Mouse (Mus musculus): Measurements from ENCODE around the gene Sun2. TPM values are rescaled to one million over a fixed set of nuclear protein-coding genes. Genes with fewer than 3 reads are reported as not detected.

Sun2 gene
- total RNA-seq, 2 experiments from 2014 or later: 18.5 to 23.3 TPM

DNA sequence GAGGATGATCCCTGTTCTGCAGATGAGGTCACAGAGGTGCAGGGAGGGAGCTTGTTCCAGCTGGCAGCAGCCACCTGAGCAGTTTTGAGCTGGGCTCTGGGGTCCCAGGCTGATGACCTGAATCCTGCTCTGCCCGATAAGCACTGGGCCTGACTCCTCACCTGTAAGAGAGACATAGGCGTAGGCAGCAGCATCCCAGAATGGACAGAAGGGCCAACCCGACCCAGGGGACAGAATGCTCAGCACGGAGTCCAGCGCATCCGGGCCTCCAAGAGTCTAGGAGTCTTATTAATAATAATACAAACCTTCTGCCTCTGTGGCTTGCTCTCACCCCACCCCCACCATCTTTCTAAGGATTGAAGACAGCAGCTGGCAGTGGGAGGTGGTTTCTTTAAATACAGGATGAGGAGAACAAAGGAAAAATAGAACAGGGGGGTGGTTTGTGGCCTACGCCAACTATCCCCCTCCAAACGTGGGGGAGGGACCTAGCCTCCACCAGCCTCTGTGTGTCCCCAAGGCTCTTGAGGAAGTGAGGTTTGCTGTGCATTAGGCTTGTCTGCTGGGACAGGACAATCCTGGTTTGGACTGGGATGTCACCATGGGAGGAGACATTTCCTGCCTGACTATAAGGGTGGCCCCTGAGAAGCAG, 13.8 kb upstream of the Sun2 start:
- DNase-seq (ENCODE audit: low spot score in 2 of 2): no peak

DNA sequence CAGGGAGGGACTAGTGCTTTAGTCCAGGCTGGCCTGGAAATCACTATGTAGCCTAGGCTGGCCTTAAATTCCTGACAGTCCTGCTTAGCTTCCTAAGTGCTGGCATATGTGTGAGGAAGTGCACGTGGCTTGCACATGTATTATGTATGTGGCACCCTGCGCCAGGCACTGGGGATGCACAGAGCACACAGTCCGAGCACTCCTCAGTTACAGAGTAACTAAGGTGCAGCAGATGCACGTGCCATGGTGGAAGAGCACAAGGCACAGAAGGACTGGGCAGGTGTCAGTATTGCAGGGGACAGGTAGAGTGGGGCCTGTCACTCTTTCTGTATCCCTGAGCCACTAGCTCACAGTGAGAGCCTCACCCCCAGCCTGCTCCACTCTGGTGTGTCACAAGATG, 12.8 kb upstream of the Sun2 start:
- no peak for DNase-seq (ENCODE audit: low spot score in 2 of 2)

DNA sequence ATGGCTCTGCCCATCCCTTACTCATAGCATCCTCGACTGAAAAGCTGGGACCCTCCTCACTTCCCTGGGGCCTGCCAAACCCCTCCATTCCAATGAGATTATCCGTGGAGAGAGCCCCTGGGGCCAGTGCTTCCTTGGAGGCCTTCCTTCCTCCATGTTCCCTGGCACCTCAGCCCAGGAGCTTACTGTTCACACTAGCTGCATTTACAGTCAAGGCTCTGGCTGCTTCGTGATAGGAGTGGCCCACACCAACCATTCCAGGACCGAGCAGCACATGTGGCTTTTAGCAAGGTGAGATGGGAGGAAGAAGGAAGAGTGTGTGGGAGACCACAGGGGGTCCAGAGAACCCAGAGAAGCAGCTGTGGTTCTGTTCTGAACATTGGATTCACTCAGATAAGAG, 11.5 kb upstream of the Sun2 start:
- no peak for DNase-seq (ENCODE audit: low spot score in 2 of 2)

DNA sequence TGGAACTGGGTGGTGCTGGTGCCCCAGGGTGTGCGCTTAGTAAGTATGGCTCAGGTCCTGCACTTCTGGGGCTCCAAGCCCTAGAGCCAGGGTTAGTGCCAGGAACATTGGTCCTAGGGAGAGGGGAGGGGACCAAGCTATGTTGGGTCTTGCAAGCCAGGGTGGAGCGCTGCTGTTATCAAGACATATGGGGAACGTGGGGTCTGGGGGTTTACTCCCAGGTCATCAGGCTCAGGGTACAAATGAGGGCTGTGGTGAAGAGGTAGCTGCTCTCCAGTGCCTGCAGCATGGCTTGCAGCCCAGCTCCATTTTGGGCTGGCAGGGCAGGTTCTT, 11.1 kb upstream of the Sun2 start:
- no peak for DNase-seq (ENCODE audit: low spot score in 2 of 2)

DNA sequence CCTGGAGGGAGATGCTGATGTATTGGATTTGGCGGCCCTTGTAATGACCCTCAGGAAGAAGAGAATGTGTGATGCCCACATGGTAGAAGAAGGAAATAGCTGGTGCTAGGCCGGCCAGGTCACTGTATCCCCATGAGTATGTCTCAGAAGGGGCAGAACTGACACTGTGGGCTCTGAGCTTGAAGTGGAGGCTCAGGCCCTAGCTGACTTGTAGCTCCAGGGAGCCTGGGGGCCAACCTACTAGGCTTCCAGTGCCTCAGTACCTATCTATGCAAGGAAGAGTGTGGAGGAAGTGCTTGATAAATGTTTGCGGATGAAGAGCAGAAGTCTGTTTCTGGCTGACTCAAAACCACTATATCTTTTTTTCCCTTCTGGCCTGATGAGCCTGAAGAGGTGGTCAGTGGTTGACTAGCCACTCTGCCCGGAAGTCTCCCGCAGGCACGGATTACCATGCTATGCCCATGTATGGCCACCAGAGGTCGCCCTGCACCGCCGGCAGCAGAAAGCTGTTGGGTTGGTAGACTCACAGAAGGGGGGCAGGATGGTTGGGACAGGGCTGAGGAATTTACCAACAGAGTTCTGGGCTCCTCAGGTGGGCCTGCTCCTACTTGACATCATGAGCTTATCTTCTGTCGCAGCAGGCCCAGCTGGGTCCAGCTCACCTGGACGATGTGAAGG, 10.5 kb upstream of the Sun2 start:
- peak; percentile 75 to 78 for DNase-seq (ENCODE audit: low spot score in 2 of 2)

DNA sequence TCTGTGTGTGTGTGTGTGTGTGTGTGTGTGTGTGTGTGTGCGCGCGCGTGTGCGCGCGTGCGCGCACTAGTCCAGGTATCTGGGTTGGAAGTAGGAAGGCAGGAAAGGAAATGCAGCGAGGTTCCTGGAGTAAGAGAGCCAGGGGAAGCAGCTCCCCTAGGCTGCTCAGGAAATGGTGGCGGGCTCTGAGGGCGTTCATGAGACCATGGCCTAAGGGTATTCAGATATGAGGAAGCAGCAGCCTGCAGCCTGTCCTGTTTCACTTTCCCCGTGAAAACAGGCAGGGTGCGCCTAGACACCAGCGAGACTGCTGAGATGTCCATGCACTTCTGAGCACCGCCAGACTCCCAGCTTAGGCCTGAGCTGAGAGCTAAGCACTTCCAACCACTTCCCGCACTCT, 9.4 kb upstream of the Sun2 start:
- no peak for DNase-seq (ENCODE audit: low spot score in 2 of 2)

DNA sequence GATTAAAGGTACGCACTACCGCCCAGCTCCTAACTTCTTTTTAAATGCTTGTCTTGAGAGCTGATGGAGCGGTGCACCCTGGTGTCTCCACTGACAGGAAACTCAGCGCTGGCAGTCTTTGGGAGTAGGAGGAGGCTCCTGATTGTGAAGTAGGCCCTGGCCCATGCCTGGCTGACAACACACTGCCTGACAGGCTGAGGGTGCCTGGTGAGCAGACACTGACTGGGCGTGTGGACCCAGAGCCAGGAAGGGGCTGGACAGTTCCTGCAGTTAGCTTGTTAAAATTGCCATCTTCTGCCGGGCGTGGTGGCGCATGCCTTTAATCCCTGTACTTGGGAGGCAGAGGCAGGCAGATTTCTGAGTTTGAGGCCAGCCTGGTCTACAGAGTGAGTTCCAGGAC, 7.9 kb upstream of the Sun2 start:
- DNase-seq (ENCODE audit: low spot score in 2 of 2): no peak

DNA sequence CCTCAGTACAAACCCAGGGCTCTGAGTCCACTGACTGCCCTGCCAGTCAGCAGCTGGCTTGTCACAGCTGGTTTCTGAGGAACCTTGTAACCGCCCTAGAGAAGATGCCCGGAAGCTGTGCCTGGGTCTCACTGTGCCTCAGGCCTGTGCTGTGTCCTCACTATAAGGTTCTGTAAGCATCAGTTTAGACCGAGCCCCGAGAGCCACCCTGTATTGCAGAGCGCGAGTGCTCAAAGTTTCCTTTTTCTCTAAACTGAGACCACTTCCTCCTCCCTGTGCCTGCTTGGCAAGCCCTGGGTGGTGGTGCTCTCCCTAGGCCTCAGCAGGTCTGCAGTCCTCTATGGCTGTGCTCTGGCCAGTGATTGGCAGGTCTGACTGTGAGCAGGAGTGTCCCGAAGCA, 6.8 kb upstream of the Sun2 start:
- DNase-seq (ENCODE audit: low spot score in 2 of 2): no peak

DNA sequence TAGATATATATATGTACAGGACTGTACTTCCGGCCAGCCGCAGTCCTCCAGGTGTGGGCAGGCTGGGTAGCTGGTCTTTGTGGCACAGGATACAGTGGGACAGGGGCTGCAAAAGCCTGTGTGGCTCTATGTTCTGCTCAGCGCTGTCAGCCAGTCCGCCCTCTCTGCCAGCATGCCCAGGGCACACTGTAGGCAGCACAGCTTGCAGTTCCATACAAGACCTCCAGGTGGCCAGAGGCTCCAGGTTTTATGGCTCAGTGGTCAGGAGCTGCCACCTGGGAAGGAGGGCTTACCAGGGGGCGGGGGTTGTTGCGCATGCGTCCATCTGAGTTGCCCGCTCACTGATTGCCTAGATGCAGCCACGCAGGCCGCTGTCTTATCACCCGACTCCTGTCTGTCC, 5.7 kb upstream of the Sun2 start:
- DNase-seq (ENCODE audit: low spot score in 2 of 2): no peak

DNA sequence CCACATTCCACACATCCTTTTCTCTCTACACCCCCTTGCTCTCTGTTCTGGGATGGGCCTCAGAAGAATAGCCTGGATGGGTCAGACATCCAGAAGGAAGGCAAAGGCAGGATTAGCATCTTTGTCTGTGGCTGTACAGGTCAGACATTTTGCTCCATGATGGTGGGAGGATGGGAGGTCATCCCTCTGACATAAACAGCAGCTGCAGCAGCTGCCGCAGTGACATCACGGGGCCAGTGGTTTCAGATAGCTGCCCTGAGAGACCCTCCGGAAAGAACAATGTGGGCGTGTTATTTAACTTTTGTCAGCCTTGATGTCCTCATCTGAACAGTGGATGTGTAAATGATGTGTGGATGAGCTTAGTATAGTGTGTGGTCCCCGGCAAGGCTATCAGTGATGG, 3.5 kb upstream of the Sun2 start:
- DNase-seq (ENCODE audit: low spot score in 2 of 2): no peak

DNA sequence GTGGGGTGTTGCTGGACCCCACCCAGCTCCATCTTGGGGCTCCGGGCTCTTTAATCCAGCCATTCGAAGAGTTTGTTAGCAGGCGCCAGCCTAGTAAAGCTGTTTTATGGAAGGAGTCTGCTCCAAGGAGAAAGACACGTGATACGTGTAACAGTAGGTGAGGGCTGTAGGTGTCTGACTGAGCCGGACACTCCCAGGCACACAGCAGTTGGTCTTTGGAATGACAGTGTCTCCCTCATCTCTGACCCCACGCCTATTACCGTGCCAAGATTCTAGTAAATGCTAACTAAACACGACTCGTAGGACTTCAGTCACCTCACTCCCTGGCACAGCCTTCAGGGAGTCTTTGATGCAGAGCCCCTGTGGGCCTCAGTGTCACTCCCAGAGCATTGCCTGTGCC, 3.0 kb upstream of the Sun2 start:
- DNase-seq (ENCODE audit: low spot score in 2 of 2): no peak

DNA sequence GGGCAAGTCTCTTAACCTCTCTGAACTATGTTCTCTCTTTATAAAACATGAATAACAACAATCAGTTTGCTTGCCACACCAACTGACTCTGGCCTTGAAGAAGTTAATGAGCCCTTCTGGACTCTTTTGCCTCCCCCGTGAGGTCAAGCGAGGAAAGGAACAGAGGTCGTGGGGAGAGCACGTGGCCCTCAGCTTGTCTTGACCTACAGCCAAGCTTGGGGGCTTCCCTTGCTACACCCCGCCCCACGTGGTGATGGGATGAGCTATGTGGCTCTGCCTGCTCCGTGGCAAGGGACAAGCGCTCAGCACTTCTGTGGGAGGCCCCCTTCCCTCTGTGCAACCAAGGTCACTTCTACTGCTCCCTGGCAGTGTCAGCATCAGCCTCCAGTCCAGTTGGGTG, 2.4 kb upstream of the Sun2 start:
- DNase-seq (ENCODE audit: low spot score in 2 of 2): no peak

DNA sequence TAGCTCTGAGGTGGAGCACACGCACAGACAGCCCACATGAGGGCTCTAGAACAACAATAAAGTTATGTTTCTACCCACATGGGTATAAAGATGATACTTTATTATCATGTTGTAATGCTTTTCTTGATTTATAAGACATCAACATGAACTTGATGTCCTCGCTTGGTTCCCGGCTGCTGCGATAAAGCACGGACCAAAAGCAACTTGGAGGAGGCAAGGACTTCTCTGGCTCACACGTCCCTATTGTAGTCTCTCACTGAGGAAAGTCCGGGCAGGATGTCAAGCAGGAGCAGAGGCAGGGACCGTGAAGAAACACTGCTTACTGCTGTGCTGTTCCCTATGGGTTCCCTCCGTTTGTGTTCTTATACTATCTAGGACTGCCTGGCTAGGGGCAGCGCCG, 1.7 kb upstream of the Sun2 start:
- no peak for DNase-seq (ENCODE audit: low spot score in 2 of 2)

DNA sequence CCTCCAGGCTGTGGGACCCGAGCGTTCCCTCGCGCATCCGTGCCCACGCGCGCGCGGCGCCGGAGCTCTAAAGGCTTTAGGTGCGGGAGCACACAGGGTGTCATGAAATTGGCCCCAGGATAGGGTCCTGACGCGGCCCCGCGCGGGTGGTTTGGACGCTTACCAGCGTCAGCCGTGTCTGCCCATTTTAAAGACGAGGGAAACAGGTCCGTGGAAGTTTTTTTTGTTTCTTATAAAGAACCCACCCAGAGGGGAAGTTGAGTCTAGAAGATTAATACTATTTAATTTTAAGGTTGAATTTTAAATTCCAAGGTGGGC, 329 bp upstream of the Sun2 start:
- no peak for DNase-seq (ENCODE audit: low spot score in 2 of 2)

DNA sequence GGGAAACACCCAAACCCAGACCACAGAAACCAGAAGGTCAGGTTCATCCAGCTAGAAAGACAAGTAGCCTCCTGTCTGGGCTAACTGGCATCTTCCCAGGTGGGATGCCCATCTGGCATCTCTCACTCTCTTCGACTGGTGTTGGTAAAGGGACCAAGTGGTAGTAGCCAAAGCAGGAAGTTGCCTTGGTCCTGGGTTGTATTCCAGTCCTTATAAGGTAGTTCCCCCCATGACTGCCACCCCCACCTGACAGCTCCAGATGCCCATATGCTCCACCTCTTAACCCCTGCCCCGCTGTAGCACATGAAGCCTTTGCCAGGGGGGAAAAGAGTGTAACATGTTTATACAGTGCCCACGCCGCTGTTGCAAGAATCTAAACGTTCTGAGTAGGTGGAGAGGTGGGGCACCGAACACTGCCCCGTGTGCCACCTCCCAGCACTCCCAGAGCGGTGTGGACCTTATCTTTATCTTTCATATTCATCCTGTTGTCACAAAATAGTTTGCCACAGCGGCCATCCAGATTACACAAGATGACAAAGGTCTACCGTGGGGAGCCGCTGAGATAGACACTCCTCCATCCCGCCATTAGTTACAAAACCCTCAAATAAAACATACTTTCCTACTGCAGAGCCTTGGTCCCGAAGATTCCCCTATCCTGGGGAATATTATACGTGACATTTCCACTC, 1.0 kb downstream of the Sun2 start:
- no peak for DNase-seq (ENCODE audit: low spot score in 2 of 2)

DNA sequence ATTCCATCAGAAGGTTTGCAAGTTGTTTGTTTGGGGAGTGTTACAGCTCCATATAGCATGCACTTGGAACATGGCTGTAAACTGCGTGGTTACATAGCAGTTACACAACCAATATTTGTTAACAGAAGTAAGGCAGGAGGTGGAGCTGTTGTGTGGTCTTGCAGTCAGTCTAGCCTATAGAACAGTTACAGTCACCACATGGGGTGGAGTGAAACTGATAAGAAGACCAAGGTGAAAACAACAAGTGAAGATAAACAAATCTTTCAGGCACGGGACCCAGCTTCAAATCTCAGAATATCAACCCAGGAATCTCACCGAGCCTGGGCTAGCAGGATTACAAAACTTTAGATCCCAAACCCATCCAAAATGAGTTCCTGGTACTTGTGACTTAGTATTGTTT, 1.6 kb downstream of the Sun2 start:
- no peak for DNase-seq (ENCODE audit: low spot score in 2 of 2)

DNA sequence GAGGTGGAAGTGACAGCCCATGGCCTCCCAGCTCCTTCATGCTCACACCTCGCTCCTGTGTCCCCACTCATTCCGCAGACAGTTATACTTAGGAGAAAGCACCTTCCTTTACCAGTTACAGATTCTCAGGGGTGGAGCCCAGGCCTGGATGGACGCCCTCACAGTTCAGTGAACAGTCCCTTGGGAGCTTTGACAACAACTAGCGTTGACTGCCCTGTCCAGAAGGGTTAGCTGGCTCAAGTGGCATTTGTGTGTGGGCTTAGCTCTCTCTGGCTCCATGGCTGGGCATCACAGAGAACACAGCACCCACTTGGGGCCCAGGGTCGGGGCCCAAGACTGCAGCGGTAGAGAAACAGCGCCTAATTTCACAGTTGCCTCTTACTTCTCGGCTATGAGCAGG, 8.0 kb downstream of the Sun2 start:
- no peak for DNase-seq (ENCODE audit: low spot score in 2 of 2)

DNA sequence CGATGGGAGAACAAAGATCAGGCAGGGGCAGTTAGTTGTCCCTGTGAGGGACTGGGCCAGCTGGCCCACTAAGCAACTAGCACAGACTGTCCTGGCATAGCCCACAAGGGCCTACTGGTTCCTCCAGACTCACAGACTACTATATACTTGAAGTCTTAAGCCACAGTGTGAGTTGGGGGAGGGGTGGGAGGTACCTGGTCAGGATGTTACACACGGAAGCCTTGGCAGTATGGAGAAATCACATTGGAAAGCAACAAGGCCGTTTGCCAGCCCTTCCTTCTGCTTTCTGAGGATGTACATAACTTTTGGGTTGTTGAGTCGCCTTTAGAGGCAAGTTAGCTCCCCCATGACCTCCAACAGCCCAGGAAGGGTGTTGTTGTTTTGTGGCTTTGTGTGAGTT, 8.7 kb downstream of the Sun2 start:
- DNase-seq (ENCODE audit: low spot score in 2 of 2): no peak

DNA sequence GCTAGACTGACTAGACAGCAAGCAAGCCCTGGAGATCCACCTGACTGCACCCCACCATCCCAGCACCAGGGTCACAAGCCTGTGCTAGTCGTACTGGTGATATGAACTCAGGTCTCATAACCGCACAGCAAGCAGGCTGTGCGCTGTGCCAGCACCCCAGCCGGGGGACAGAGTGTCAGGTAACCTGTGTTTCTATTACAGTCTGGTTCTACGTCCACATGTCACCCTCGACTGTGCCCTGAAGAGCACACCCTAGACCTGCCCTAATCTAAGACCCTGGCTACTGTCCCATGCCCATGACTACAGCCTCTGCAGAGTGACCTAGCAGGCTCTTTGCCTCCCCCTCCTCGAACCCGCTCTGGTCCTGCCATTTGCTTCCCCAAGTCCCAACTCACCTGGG, 9.1 kb downstream of the Sun2 start:
- no peak for DNase-seq (ENCODE audit: low spot score in 2 of 2)

DNA sequence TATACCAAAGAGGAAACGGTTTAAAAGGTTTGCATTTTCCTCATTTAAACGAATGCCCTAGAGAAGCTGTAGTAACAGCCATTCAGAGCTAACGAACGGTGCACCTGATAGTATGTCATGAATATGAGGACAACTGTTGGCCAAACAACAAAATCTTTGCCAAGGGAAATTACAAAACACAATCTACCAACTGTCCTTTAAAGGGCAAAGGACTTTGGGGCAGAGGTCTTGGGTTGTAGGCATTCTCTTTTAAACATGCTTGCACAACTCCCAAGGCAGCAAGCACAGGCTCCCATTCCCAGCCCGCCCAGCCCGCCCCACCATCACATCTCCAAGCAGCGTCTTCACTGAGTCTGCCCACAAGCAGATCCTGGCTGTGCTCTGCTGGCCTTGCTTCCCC, 10.8 kb downstream of the Sun2 start:
- DNase-seq (ENCODE audit: low spot score in 2 of 2): no peak

DNA sequence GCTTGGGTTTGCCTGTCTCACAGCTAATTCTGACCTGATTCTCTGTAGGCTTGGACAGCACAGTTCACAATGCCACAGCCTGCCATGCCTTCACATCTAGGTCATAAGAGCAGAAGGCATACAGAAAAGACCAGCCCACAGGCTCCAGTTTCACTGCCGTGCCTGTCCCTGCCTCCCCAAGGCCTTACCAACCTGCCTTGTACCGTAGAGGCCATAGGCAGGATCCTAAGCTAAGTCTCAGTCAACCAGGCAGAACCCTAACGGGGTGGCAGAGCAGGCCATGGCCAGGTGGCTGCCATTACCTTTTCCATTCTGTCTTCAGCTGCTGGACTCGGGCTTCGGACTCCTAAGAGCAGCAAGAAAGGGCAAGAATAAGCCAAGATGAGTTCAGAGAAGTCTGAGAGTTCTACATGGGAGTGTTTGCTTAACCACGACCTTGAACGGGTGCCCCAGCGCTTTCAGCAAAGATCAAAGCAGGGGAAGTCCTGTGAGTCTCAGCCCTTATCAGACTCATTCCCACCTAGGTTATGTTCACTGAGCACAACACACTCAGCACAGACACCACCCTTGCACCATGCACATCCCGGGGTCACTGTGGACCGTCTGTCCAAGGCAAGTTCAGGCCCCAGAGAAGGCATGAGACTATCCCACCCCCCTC, 13.5 kb downstream of the Sun2 start:
- DNase-seq (ENCODE audit: low spot score in 2 of 2): no peak

DNA sequence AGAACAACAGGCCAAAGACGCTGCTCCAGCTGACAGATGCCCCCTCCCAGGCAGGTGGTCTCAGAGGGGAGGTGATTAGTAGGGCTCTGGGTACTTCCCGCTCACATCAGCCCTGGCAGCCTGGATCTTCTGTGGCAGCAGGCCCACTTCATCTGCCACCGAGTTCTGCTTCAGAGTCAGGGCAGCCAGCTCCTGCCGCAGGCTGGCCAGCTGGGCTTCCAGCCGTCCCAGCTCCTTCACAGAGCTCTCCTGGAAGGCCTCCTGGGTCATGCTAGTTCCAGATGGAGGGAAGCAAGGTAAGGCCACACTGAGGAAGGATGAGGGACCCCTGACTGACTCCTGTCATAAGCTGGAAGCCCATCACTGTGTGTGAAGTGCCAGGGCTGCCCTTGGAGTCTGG, 14.0 kb downstream of the Sun2 start:
- DNase-seq (ENCODE audit: low spot score in 2 of 2): peak in 1 of 2 experiments; percentile 50

DNA sequence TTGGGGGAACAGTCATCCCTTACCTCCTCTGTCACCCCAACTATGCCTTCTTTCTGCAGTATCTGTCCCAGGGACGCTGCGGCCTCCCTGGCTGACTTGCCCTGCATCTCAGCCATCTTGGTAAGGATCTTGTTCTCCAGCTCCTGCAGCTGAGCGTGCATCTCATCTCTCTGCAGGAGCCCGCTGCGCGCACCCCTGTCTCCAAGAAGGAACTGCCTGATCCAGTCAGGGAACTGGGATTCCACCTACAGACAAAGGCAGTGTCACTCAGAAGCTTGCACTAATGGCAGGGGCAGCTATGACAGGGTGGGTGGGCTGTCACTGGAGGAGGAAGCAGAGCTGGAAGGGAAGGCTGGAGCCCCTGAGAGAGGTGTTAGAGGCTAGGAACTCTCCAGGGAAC, 14.5 kb downstream of the Sun2 start:
- no peak for DNase-seq (ENCODE audit: low spot score in 2 of 2)
